Mouse (Mus musculus): Measurements from ENCODE around the gene Gm21885.

Gm21885 gene

DNA sequence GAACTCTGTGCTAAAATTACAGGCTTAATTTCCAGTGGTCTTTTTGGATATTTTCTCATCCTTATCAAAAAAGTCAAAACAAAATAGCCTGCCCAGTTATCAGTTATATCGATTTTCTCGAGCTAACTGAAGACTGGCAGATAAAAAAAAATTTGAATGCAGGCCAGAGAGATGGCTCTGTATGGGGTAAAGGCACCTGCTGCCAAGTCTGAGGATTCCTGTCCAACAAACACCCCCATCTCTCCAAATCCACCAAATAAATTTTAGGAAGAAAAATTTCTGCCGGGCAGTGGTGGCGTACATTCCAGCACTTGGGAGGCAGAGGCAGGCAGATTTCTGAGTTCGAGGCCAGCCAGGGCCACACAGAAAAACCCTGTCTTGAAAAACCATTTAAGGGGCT, 36.4 kb downstream of the Gm21885 start:
- DNase-seq (ENCODE audit: low spot score in 2 of 2): no peak

DNA sequence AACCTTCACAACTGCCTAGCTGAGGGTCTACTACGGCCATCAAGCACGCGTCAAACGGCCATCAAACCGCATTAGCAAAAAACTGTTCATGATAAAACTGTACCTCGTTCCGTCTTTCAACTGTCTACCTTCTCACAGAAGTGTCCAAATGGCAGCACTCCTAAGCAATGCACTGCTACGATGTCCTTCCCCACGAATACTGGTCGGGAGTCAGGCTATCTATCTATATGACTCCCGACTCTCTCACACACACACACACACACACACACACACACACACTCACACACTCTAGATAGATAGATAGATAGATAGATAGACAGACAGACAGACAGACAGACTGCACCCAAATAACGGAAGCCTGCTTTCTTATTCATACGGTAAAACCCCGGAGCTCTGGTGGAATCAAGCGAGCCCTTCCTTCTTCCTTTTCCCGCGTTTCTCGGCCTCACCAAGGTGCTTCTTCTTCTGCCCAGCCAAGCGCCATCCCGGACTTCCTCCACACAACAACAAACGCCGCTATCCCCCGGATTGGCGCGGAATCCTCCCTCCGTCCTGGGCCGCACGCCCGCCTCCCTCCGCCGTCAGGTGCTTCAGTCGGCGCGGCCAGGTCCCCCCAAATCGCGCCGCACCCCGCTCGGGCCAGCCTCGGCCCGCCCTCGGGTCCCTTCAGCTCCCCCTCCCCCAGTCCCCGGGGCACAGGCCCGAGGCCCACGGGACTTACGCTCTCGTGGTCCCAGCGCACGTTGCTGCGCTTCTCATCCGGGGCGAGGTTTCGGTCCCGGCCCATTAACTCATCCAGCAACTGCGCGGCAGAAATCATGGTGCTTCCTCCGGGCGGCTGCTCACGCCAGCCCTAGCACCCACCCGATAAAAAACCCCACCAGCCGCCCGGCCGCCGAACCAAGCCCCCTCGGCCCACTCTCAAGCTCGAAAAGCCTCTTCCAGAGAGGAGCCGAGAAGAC, 39.6 kb downstream of the Gm21885 start:
- DNase-seq (ENCODE audit: low spot score in 2 of 2): peak in 1 of 2 experiments; percentile 58

DNA sequence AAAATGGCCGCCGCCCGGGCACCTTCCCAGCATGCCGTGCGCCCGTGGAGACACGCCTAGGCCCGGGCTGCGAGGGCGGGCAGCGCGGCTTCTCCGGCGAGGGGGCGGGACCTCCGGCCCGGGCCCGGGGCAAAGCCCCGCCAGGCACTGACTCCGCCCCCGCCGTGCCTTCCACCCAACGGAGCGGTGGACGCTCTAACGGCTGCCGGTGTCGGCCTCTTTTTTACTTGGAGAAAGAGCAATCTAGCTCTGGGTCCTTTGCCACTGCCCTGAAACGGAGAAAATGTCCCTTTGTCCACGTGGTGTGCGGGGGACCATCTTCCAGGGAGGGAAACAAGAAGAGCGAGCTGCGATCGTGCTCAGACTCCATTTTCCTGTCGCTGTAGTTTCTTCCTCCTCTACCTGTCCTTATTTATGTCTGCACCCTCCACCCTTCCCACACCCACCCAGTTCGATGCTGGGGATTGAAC, 40.3 kb downstream of the Gm21885 start, which contains the start of gene Luc7l3:
Gene Luc7l3 (minus strand): TSS at position 58 of the 470 bp plus-strand sequence.
- DNase-seq (ENCODE audit: low spot score in 2 of 2): peak; percentile 87 to 92

DNA sequence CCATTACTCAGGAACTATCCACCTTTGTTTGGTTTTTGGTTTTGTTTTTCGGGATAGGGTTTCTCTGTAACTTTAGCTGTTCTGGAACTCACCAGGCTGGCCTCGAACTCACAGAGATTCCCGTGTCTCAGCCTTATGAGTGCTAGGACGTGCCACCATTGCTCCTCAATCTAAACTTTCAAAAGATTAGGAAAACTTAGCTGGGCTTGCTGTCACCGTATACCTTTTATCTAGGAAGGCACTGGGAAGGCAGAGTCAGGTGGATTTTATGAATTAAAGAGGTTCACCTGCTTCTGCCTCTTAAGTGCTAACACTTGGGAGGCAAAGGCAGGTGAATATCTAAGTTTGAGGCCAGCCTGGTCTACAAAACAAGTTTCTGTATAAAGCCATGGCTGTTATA, 41.0 kb downstream of the Gm21885 start:
- no peak for DNase-seq (ENCODE audit: low spot score in 2 of 2)

DNA sequence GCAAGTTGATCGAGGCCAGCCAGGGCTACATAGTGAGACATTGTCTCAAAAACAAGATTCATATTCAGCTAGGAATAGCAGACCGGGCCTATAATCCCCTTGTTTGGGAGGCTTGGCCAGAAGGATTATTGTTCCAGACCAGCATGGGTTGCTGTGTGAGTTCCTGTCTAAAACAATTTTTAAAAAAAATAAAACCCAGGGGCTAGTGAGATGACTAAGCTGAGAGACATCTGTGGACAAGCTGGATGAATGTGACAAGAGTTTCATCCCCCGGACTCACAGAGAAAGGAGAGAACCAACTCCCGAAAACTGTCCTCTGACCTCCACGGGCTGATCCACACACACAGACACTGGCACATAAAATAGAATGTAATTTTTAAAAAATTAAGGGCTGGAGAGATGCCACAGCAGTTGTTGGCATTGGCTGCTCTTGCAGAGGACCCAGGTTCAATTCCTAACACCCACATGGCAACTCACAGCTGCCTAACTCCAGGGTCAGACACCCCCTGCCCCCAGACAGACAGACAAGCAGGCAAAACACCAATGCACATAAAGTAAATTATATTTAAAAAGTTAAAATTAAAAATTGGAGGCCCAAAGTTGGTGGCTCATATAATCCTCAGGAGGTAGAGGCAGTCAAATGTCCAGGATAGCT, 41.7 kb downstream of the Gm21885 start:
- DNase-seq (ENCODE audit: low spot score in 2 of 2): no peak

DNA sequence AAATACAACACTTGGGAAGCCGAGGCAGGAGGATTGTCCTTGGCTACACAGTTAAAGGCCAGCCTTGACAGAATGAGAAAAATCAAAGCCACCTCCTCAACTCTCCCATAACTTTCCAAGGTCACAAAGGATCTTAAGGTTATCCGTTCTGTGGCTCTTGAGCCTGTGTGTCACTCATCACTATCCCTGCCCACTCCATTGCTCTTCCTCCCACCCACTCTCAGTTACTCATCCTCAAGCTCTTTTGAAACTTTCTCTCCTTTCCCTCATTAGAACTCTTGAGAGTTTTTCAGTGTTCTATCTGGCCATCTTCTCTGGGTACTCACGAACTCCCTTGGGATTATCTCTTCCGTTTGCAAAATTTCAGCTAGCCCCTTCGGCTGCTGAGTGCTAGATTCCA, 42.9 kb downstream of the Gm21885 start:
- DNase-seq (ENCODE audit: low spot score in 2 of 2): no peak

DNA sequence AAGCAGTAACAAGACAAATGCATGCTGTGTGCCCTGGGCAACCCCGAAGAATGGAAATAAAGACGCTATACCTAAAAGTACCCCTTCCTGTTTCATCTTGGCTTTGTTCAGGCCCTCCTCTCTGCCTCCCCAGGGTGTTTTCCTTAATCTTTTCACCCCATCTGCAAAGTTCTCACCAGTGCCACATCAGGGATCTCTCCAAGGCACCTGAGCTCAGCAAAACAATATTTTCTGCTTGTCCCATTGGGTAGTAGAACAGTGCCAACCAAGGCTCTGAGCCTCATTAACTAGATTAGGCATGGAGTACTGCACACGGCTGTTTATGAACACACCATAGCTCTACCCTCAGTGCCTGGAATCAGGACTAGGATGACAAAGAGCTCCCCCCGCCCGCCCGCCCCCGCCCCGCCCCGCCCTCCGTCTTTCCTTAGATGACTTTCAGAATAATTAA, 45.3 kb downstream of the Gm21885 start:
- DNase-seq (ENCODE audit: low spot score in 2 of 2): no peak

DNA sequence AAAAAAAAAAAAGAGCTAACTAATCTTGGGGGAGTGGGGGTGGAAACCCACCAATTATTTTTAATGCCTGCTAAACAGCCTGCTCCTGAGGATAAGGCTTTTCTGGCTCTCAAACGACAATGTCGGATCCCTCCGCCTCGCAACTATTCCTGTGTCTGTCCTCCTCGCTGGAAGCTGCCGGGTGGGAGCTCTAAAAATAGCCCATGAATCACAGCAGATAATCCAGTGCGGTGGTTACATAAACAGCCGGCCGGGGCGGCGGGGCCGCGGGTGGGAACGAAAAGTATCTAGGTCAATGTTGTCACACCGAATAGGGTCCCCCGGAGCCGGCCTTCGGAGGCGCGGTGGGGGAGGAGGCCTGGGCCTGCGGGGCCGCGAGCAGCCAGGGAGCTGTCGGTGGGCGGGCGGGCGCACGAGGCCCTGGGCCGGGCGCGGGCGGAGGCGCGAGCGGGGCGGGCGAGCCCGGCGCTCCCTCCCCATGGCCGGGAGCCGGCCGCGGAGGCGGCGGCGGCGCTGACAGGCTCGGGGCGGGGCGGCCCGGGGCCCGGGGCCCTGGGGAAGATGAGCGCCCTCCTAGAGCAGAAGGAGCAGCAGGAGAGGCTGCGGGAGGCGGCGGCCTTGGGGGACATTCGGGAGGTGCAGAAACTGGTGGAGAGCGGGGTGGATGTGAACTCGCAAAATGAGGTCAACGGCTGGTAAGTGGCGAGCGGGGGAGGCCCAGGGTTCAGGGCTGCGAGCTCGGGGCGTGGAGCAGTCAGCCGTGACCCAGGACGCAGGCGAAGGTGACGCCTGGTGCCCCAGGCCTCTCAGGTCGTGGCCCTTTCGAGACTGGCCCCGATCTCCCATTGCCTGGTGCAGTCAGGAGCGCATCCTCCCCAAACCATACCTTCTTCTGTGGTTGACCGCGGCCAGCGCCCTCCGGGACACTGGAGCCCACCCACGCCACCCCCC, 46.3 kb downstream of the Gm21885 start, which contains the start of gene Ankrd40:
Gene Ankrd40 (plus strand): TSS at position 309 of the 951 bp plus-strand sequence.
- peak; percentile 94 to 97 for DNase-seq (ENCODE audit: low spot score in 2 of 2)

DNA sequence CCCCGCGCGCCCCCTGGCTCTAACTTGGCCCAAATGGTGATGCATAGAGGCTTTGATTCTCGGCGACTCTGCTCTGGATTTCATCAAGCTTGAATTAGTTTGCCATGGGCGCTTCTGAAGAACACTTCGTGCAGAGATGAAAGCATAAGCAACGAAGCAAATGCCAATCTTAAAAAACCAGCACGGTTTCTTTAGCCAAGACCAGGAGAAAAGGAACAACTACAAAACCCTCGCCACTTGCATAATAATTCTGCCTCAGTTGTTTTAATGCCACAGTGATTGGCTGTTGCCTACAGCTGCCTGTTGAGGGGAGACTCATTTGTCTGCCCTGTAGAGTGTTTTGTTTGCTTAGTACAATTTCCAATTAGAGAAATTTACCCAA, 47.0 kb downstream of the Gm21885 start:
- no peak for DNase-seq (ENCODE audit: low spot score in 2 of 2)

DNA sequence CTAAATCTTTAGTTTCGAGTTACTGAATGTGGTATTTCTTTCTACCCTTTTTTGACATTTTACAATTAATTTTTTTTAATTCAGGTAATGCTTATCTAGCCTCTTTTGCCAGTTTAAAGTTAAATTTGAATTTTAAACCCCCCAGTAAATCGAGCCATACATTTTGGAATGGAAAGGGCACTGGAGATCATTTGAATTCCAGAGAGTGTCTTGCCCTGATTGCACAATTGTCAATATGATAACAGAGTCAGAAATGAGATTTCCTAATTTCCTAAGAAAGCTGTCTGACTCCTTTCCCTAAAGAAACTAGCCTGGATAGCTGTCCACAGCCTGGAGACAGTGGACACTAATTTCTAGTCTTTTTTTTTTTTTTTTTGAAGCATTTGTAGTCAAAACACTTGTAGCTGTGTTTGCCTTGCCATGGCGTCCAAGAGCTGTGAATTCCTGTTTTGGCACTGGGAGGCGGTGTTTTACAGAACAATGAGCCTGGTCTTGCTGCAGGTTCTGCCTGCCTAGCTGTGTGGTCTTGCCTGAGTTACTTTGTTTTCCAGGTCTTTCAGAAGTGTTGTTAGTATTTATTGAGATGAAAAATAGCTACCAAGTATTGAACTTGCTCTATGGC, 47.7 kb downstream of the Gm21885 start:
- peak in 1 of 2 experiments; percentile 62 for DNase-seq (ENCODE audit: low spot score in 2 of 2)

DNA sequence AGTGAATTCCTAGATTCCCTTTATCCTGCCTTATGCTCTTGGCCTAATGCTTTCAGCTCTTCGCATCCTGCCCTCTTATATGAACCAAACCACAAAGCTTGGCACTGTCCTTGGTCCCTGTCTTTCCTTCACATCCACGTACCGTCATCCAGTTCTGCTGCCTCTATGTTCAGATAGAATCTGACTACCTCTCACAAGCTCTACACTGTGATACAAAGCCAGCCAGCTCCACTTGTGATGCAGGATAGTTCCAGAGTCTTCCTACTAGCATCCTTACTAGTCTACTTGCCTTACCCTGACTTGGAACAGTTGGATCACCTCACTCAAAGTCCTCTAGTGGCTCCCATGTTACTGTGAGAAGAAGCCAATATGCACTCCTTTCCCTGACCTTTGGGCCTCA, 48.5 kb downstream of the Gm21885 start:
- no peak for DNase-seq (ENCODE audit: low spot score in 2 of 2)

DNA sequence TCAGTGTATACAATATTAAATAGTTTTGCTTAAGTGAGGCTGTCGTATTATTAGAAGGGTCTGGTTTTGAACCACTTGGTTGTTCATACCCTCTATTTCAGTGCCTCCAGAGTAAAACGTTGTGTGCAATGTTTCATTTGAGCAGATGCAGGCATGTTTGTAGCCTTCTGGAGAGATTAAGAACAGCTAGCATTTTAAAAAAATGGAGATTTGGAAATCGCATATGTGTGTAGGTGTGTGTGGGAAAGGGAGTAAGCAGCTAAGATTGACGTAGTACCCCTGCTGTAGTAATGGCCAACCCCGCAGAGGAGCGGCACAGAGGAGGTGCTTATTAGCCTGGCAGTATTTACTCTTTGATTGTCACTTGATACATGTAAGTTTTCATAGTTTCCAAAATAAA, 51.1 kb downstream of the Gm21885 start:
- no peak for DNase-seq (ENCODE audit: low spot score in 2 of 2)

DNA sequence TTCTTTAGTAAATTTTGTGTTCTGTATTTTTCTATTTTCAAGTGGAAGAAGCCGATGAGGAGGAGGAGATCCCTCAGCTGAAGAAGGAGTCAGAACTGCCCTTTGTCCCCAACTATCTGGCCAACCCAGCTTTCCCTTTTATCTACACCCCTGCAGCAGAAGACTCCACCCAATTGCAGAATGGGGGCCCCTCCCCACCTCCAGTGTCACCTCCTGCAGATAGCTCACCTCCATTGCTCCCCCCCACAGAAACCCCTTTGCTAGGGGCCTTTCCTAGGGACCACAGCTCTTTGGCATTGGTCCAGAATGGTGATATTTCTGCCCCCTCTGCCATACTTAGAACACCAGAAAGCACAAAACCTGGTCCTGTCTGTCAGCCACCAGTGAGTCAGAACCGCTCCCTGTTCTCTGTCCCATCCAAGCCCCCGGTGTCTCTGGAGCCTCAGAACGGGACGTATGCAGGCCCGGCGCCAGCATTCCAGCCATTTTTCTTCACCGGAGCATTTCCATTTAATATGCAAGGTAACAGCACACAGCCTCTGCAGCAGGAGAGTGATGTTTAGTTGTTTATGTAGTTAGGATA, 52.8 kb downstream of the Gm21885 start:
- no peak for DNase-seq (ENCODE audit: low spot score in 2 of 2)

Data from frontal cortex, postnatal 10 days (tissue).